Mouse (Mus musculus): ENCODE measurements around the gene Adgrl3.

DNA sequence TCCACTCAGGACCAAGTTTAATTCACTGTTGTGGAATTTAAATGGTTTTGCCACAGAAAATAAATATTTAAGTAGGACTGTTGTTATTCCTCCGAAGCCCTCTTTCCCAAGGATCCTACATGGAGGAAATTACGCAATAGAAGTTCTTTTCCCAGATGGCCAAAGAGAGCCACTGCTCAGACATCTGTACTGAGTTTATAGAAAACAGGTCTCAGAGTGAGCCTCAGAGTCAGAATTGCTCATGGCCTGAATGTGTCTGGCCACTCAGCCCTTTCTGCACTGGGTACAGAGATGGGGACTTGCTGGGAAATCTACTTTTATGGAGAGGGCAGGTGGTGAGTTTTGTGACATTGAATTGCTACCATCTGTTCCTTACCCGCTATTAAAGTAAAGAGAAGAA lies 74.7 kb downstream of the Adgrl3 start:
- TF ChIP-seq CTCF (IDR thresholded peaks at IDR 0.05; ENCODE audit: extremely low read depth, insufficient read length, insufficient replicate concordance, low read depth, low read length) (no peak), POLR2A (IDR thresholded peaks at IDR 0.05; ENCODE audit: low read depth, low read length) (no peak)

All from small intestine, adult 2 months (tissue).